Mouse (Mus musculus) testis, postnatal 14 days (tissue): ENCODE results near the gene Ppp5c.

ENCODE experiments used
- DNase-seq: peaks from one replicate; pipeline ENCODE4 v3.0.0; 2021; ENCODE audit warnings: low spot score

Gene Ppp5c

GRCm38 (mm10) chr7:16982859-16983568 lies 44.7 kb downstream of the Ppp5c start, which contains the start of gene Gm42372:
Gm42372 (plus strand) TSS chr7:16983086.
- no peak for DNase-seq

- DNase-seq = no peak
Measured at GRCm38 (mm10) chr7:16980348-16980747, 47.4 kb downstream of the Ppp5c start.

DNA sequence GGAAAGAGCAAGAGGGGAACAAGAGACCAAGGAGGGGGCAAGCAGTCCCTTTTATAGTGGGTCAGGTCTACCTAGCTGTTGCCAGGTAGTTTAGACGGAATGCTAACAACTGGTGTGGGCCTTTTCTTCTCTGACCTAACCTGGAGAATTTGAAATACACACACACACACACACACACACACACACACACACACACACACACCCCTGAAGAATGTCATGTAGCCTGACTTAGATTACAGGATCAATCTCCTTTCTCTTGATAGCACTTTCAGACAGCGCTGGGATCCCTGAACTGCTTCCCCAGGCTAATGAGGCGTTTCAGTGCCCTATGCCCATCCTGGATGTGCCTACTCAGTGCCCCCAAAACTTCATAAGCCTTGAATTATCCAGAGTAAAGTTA lies 49.1 kb downstream of the Ppp5c start:
- DNase-seq = no peak

GRCm38 (mm10) chr7:16978173-16978572 lies 49.6 kb downstream of the Ppp5c start:
- DNase-seq = no peak

DNA sequence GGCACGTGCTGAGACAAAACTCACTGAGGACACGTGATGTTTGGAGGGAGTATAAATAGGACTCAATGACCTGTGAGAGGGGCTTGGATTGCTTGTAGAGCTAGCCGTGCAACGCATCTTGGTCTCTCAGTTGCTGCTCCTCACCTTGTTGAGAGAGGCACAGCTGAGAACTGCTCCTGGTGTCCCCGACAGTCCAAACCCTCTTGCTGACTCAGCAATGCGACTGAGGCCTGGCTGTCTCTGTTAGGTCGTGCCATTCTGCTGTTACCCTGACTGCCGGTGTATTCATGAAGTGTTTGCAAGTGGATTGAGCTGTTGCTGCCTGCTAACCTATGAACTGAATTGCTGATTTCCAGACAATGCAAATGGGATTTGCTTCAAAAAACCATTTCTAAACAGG lies 51.4 kb downstream of the Ppp5c start:
- DNase-seq = no peak

DNA sequence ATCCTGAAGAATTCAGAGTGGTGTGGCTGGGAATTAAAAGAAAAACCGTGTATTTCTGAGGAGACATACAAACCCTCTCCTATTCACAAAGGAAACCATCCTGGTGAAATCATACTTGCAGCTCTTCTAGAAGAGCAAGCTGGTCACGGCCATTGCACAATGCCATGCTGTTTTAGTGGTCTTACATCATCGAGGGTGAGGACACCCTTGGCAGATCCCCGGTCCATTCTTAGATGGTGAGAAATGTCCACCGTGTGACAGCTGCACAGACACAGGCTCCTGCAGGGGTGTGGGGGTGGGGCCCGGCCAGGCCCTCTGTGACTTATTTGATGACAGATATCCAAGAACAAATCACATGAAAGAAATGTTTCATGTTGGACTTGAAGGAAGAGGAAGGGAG lies 53.7 kb downstream of the Ppp5c start:
- DNase-seq = no peak

- no peak for DNase-seq
Measured at GRCm38 (mm10) chr7:16971160-16971559, 56.6 kb downstream of the Ppp5c start.

DNA sequence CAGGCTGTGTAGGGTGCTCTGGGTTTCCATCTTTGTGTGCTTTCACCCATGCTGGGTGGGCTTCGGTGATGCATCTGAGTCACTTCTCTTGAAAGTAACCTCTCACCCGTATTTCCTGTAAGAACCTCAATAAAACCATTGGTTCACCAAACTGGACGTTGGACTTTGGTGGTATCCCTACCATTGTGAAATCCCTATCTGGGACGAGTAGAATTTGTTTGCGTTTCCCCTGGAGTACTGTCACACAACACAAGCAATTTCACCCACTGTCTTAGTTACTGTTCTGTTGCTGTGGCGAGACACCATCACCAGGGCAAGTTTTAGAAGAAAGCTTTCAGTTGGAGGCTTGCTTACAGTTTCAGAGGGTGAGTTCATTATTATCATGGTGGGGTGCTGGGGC lies 59.3 kb downstream of the Ppp5c start:
- DNase-seq = no peak

- DNase-seq = no peak
Measured at GRCm38 (mm10) chr7:16961678-16962077, 66.0 kb downstream of the Ppp5c start.

GRCm38 (mm10) chr7:16959539-16960187 lies 68.1 kb downstream of the Ppp5c start, which contains the start of gene Pnmal1:
Pnmal1 (plus strand) TSS chr7:16959679.
- peak; percentile 68 for DNase-seq

- no peak for DNase-seq
Measured at GRCm38 (mm10) chr7:16956410-16957265, 71.1 kb downstream of the Ppp5c start.

DNA sequence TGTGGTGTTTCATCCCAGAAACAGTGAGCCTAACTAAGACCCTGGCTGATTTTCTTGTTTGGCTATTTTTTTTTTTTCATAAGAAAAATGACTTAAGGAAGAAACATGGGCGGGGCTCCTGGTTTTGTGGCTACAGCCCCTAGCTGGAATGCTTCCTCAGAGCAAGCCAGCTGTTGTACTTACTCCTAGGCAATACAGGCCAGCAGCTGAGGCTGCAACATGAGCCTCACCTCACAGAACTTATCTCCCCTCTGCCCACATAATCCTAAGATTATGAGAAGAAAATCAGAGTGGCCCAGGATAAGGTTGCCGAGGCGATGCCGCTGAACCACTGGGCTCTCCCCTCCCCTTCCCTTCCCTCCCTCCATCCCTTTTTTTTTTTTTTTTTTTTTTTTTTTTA lies 72.0 kb downstream of the Ppp5c start:
- no peak for DNase-seq
